Mouse (Mus musculus) liver, adult 2 months (tissue): ENCODE data around the gene Slc25a34. TPM values are rescaled to one million over a fixed set of nuclear protein-coding genes. Genes with fewer than 3 reads are reported as not detected.
A peak's percentile ranks its signal among the peaks of the same experiment; 100 is the strongest.

Experiments
- DNase-seq: peaks from one replicate; pipeline ENCODE4 v3.0.0-alpha.2; 2011; ENCODE audit warnings: low read depth, low spot score; ENCODE audit errors: extremely low read depth
- H3K27ac ChIP-seq: fragments of 200-500 bp; replicated peaks from 2 replicates; pipeline ENCODE4 v1.5.1; 2012; ENCODE audit warnings: low read depth, mild to moderate bottlenecking, control low read depth, inconsistent platforms, low read length; ENCODE audit not compliant: insufficient read depth
- H3K27me3 ChIP-seq: fragments of 200-500 bp; 2 replicates; pipeline ENCODE4 v1.6.1; 2012; ENCODE audit warnings: mild to moderate bottlenecking, moderate library complexity, low read length, inconsistent platforms; ENCODE audit not compliant: control insufficient read depth, insufficient read depth
- H3K36me3 ChIP-seq: fragments of 200-500 bp; 2 replicates; pipeline ENCODE4 v1.6.1; 2012; ENCODE audit warnings: low read length, inconsistent platforms; ENCODE audit not compliant: control insufficient read depth, insufficient read depth
- H3K4me1 ChIP-seq: fragments of 200-500 bp; 2 replicates; pipeline ENCODE4 v1.6.1; 2011; ENCODE audit warnings: low read length; ENCODE audit not compliant: control insufficient read depth, insufficient read depth
- H3K4me3 ChIP-seq: fragments of 200-500 bp; 2 replicates; pipeline ENCODE4 v1.5.1; 2011; ENCODE audit warnings: low read depth, mild to moderate bottlenecking, control low read depth, low read length, moderate library complexity; ENCODE audit not compliant: insufficient read depth
- H3K79me2 ChIP-seq: fragments of 200-500 bp; 2 replicates; pipeline ENCODE4 v1.6.1; 2012; ENCODE audit warnings: inconsistent platforms, mild to moderate bottlenecking, low read length, moderate library complexity; ENCODE audit not compliant: control insufficient read depth, insufficient read depth
- H3K9ac ChIP-seq: fragments of 200-500 bp; 2 replicates; pipeline ENCODE4 v1.6.1; 2012; ENCODE audit warnings: low read depth, mild to moderate bottlenecking, control low read depth, inconsistent platforms, low read length
- CTCF ChIP-seq: fragments of 200-500 bp; IDR thresholded peaks from 2 replicates; pipeline ENCODE4 v1.5.1; 2011; ENCODE audit warnings: low read depth, low read length, control low read depth
- POLR2A ChIP-seq: fragments of 200-500 bp; IDR thresholded peaks from 2 replicates; pipeline ENCODE4 v1.6.1; 2011; ENCODE audit warnings: low read length, control low read depth; ENCODE audit not compliant: insufficient read depth; ENCODE audit errors: extremely low read depth
- WGBS: fragments of 180-500 bp; shearing (Covaris S2); methylation state at CpG from one replicate; pipeline ENCODE4 v1.1.7; 2018; 5-methylcytosine and 5-hydroxymethylcytosine counted together
- polyA plus RNA-seq: library from polyadenylated mRNA; depleted of rRNA; stranded (reverse); fragments of >200 nt; gene quantifications from 2 replicates; pipeline ENCODE4 v1.2.3, GENCODE M21; 2012
- total RNA-seq: library from RNA; depleted of rRNA; stranded (reverse); fragments of >200 nt; gene quantifications from 2 replicates; pipeline ENCODE4 v1.2.3, GENCODE M21; 2014

Gene Slc25a34
- total and polyA plus RNA-seq, 2 experiments, result 5.1 to 10.2 TPM

GRCm38 (mm10) chr4:141643118-141643855, 19.7 kb upstream of the Slc25a34 start:
- WGBS, result 25% methylated on average over 7 of the region's 7 CpGs
- TF ChIP-seq POLR2A, result no peak
- TF ChIP-seq CTCF, result no peak

DNA sequence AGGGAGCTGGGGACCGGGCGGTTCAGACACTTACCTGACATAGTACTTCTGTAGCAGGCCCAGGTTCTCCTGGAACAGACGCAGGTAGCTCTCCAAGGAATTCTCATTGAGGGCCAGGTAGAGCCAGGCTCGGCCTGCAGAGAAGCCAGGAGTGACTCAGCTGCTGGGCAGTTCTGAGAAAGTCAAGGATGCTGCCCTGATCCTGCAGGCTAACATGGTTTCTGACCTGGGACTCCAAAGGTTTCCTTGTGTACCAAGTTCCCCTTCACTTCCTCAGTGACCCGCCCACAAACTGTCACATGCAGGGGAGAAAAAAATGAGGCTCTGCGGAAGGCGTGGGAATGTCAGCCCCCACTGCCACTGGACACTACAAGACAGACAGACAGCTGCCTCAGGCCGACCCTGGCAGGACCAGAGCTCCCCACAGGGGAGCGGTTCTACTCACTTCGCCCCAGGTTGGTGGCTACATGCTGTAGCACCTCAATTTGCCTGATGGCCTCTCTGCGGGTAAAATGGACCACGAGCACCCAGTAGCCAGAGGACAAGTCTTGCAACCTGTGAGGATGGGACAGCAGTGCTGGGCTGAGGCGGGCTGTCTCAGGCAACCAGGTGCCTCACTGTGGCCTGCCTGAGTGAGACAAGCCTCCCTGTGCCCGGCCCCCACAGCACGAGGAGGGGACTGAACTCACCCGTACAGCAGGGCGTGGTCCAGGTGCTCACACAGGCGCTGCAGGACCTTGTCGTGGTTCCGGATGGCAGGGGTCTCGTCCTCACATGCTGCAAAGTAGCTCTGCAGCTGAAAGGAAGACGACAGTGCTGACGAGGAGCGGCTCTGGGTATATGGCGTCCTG, 18.6 kb upstream of the Slc25a34 start:
- H3K4me1 ChIP-seq, result no peaks in the 10 kb centered on the region
- H3K4me3 ChIP-seq, result no peak overlapping the region
- 94% methylated on average over 25 of the region's 25 CpGs for WGBS
- H3K79me2 ChIP-seq, result no peaks in the 10 kb centered on the region
- TF ChIP-seq CTCF (no peak), POLR2A (no peak)
- peaks cover 4% of the 10 kb centered on the region; the same call in 1 of the 2 replicates for H3K36me3 ChIP-seq
- H3K27ac ChIP-seq, result no peak overlapping the region
- no peak overlapping the region for H3K9ac ChIP-seq
- DNase-seq, result peak; percentile 30
- no peaks in the 10 kb centered on the region for H3K27me3 ChIP-seq

More at GRCm38 (mm10) chr4:141643118-141643855, 19.7 kb upstream of the Slc25a34 start:
- H3K27me3 ChIP-seq, result no peaks in the 10 kb centered on the region
- H3K9ac ChIP-seq, result no peak overlapping the region
- peaks cover 2% of the 10 kb centered on the region; the same call in 1 of the 2 replicates for H3K36me3 ChIP-seq
- 0 out of 2 replicates have a peak, but pooled peaks cover 2% of the 10 kb centered on the region for H3K79me2 ChIP-seq
- no peak overlapping the region for H3K4me3 ChIP-seq
- H3K4me1 ChIP-seq, result no peaks in the 10 kb centered on the region
- DNase-seq, result peak; percentile 46
- H3K27ac ChIP-seq, result 0 out of 2 replicates have a peak overlapping the region, but pooled peaks have one; percentile 30

DNA sequence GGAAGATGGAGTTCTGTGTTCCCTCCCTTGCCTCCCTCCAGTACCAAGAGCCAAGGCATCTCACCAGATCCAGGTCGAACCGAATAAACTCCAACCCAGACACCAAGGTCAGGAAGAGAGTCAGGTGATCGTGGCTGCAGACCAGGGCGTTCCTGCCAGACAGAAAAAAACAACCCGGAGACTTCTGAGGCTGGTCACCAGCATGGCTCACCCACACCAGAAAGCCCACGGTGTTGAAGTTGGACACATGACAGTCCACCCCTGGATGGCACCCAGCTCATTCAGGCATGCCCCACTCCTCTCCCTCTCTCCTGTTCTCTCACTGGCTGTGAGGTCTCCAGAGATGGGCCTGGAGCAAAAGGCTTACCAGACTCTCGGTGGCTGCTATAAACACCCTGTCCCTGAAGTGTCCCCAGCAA, 17.7 kb upstream of the Slc25a34 start:
- 85% methylated on average over 7 of the region's 7 CpGs for WGBS
- Histone ChIP-seq H3K4me1 (no peaks in the 10 kb centered on the region), H3K79me2 (no peaks in the 10 kb centered on the region), H3K36me3 (peaks cover 4% of the 10 kb centered on the region; the same call in 1 of the 2 replicates), H3K4me3 (no peak overlapping the region), H3K27ac (no peak overlapping the region), H3K27me3 (no peaks in the 10 kb centered on the region), H3K9ac (no peak overlapping the region)
- TF ChIP-seq POLR2A (no peak), CTCF (no peak)
- DNase-seq, result no peak

GRCm38 (mm10) chr4:141639474-141639873, 15.9 kb upstream of the Slc25a34 start:
- DNase-seq, result no peak
- Histone ChIP-seq H3K4me3 (no peak overlapping the region), H3K36me3 (peaks cover 4% of the 10 kb centered on the region; the same call in 1 of the 2 replicates), H3K27me3 (no peaks in the 10 kb centered on the region), H3K4me1 (no peaks in the 10 kb centered on the region), H3K79me2 (no peaks in the 10 kb centered on the region), H3K9ac (no peak overlapping the region), H3K27ac (no peak overlapping the region)
- TF ChIP-seq POLR2A (no peak), CTCF (no peak)
- WGBS, result 76% methylated on average over 11 of the region's 11 CpGs

- Histone ChIP-seq H3K27ac (no peak overlapping the region), H3K27me3 (no peaks in the 10 kb centered on the region), H3K4me3 (no peak overlapping the region), H3K36me3 (peaks cover 4% of the 10 kb centered on the region; the same call in 1 of the 2 replicates), H3K4me1 (no peaks in the 10 kb centered on the region), H3K9ac (no peak overlapping the region), H3K79me2 (no peaks in the 10 kb centered on the region)
- no peak for TF ChIP-seq POLR2A
- no peak for TF ChIP-seq CTCF
- DNase-seq, result peak; percentile 44
- WGBS, result 83% methylated on average over 5 of the region's 5 CpGs
These were observed 13.1 kb upstream of the Slc25a34 start for GRCm38 (mm10) chr4:141636693-141637092.

DNA sequence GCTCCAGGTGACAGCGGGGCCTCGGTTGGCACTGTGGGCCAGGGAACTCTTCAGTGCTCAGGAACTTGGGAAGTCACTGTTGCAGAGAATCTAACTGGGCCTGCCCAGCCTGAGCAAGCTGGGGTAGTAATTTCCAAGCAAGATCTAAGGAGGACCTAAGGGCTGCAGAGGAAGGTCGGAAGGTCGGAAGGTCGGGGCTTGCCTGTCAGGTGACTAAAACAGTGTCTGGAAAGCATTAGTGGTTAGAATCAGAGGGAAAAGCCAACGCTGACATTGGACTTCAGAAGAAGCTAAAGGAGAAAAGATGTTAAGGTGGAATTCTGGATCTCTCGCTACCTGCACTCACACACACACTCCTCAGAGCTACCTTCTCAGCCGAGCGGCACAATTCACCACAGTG, 12.4 kb upstream of the Slc25a34 start:
- Histone ChIP-seq H3K9ac (no peak overlapping the region), H3K79me2 (no peaks in the 10 kb centered on the region), H3K27ac (no peak overlapping the region), H3K4me3 (no peak overlapping the region), H3K27me3 (no peaks in the 10 kb centered on the region), H3K4me1 (no peaks in the 10 kb centered on the region), H3K36me3 (peaks cover 4% of the 10 kb centered on the region; the same call in 1 of the 2 replicates)
- WGBS, result 93% methylated on average over 9 of the region's 9 CpGs
- DNase-seq, result no peak
- no peak for TF ChIP-seq POLR2A
- no peak for TF ChIP-seq CTCF
